Mouse (Mus musculus) small intestine, adult 2 months (tissue): ENCODE data around the gene Opn3.

Source experiments
- CTCF ChIP-seq: fragments of 200-500 bp; IDR thresholded peaks from 2 replicates; pipeline ENCODE4 v1.5.1; 2012; ENCODE audit warnings: low read depth, mild to moderate bottlenecking, control low read depth, inconsistent platforms, low read length, moderate library complexity, mixed read lengths; ENCODE audit not compliant: insufficient replicate concordance, insufficient read length; ENCODE audit errors: extremely low read depth
- POLR2A ChIP-seq: fragments of 200-500 bp; IDR thresholded peaks from 2 replicates; pipeline ENCODE4 v1.6.1; 2012; ENCODE audit warnings: low read depth, mild to moderate bottlenecking, control low read depth, inconsistent platforms, low read length, moderate library complexity

- TF ChIP-seq CTCF (no peak), POLR2A (no peak)
Observed at GRCm38 (mm10) chr1:175637677-175638076, 54.9 kb downstream of the Opn3 start.
